Mouse (Mus musculus) embryonic facial prominence, embryonic 14.5 days (tissue): ENCODE results near the gene Fhad1. TPM values are rescaled to one million over a fixed set of nuclear protein-coding genes. Genes with fewer than 3 reads are reported as not detected.

Experiments used
- ATAC-seq: fragments of 200-750 bp; cut with Nextera tagmentation; 2 replicates; pipeline ENCODE4 v1.8.0; 2017; ENCODE audit warnings: low read depth, moderate number of reproducible peaks, moderate TSS enrichment
- DNase-seq: peaks from one replicate; pipeline ENCODE4 v3.0.0-alpha.2; 2015; ENCODE audit warnings: low spot score
- H3K27ac ChIP-seq: fragments of 300-500 bp; sonication (generic); replicated peaks from 2 replicates; pipeline ENCODE4 v1.5.1; 2014; ENCODE audit warnings: low read depth, mild to moderate bottlenecking, low read length, moderate library complexity
- H3K27me3 ChIP-seq: fragments of 300-500 bp; sonication (generic); replicated peaks from 2 replicates; pipeline ENCODE4 v1.6.1; 2014; ENCODE audit warnings: low read length; ENCODE audit not compliant: control insufficient read depth, insufficient read depth
- H3K36me3 ChIP-seq: fragments of 300-500 bp; sonication (generic); 2 replicates; pipeline ENCODE4 v1.6.1; 2014; ENCODE audit warnings: low read length, mixed read lengths; ENCODE audit not compliant: control insufficient read depth, insufficient read depth
- H3K4me1 ChIP-seq: fragments of 300-500 bp; sonication (generic); 2 replicates; pipeline ENCODE4 v1.6.1; 2014; ENCODE audit warnings: antibody characterized with exemption, low read length; ENCODE audit not compliant: control insufficient read depth, insufficient read depth
- H3K4me2 ChIP-seq: fragments of 300-500 bp; sonication (generic); 2 replicates; pipeline ENCODE4 v1.6.1; 2014; ENCODE audit warnings: low read depth, mild to moderate bottlenecking, low read length, moderate library complexity, mixed read lengths
- H3K4me3 ChIP-seq: fragments of 300-500 bp; sonication (generic); 2 replicates; pipeline ENCODE4 v1.5.1; 2014; ENCODE audit warnings: low read depth, mild to moderate bottlenecking, low read length
- H3K9ac ChIP-seq: fragments of 300-500 bp; sonication (generic); 2 replicates; pipeline ENCODE4 v1.6.1; 2014; ENCODE audit warnings: low read depth, mild to moderate bottlenecking, low read length, moderate library complexity, mixed read lengths
- H3K9me3 ChIP-seq: fragments of 300-500 bp; sonication (generic); 2 replicates; pipeline ENCODE4 v1.6.1; 2016; ENCODE audit warnings: low read length; ENCODE audit not compliant: control insufficient read depth
- WGBS: fragments of 180-500 bp; shearing (Covaris S2); extraction: QIAGEN DNeasy Blood & Tissue Kit; methylation state at CpG from one replicate; pipeline ENCODE4 v1.1.7; 2014; 5-methylcytosine and 5-hydroxymethylcytosine counted together
- polyA plus RNA-seq: library from polyadenylated mRNA; unstranded; fragments of >200 nt; fragmentation: Nextera tagmentation; extraction: Ambion mirVana; gene quantifications from 2 replicates; pipeline ENCODE4 v1.2.1, GENCODE M21; 2014

Gene Fhad1
- polyA plus RNA-seq, 1 experiment from 2014 or later: 6.8 TPM

- Histone ChIP-seq H3K36me3 (no peaks in the 10 kb centered on the region), H3K9ac (no peak overlapping the region), H3K4me2 (no peak overlapping the region), H3K4me3 (no peak overlapping the region), H3K27ac (no peak overlapping the region), H3K9me3 (no peaks in the 10 kb centered on the region), H3K4me1 (no peaks in the 10 kb centered on the region), H3K27me3 (no peaks in the 10 kb centered on the region)
- ATAC-seq: no peak
- DNase-seq: no peak
- 85% methylated on average over 7 of the region's 7 CpGs for WGBS
Observed at GRCm38 (mm10) chr4:141882858-141883257, 132.0 kb downstream of the Fhad1 start.

- H3K4me2 ChIP-seq: no peak overlapping the region
- 0 out of 2 replicates have a peak, but pooled peaks cover 7% of the 10 kb centered on the region for H3K27me3 ChIP-seq
- H3K4me1 ChIP-seq: no peaks in the 10 kb centered on the region
- no peak overlapping the region for H3K9ac ChIP-seq
- 74% methylated on average over 5 of the region's 5 CpGs for WGBS
- no peak overlapping the region for H3K27ac ChIP-seq
- no peak overlapping the region for H3K4me3 ChIP-seq
- no peak for ATAC-seq
- no peak for DNase-seq
- no peaks in the 10 kb centered on the region for H3K36me3 ChIP-seq
- no peaks in the 10 kb centered on the region for H3K9me3 ChIP-seq
Observed at GRCm38 (mm10) chr4:141881950-141882349, 132.9 kb downstream of the Fhad1 start.

GRCm38 (mm10) chr4:141881289-141881914 lies 133.5 kb downstream of the Fhad1 start:
- no peak overlapping the region for H3K27ac ChIP-seq
- H3K9ac ChIP-seq: no peak overlapping the region
- no peaks in the 10 kb centered on the region for H3K9me3 ChIP-seq
- ATAC-seq (no peak), DNase-seq (no peak)
- H3K4me1 ChIP-seq: no peaks in the 10 kb centered on the region
- H3K4me3 ChIP-seq: no peak overlapping the region
- no peaks in the 10 kb centered on the region for H3K36me3 ChIP-seq
- H3K27me3 ChIP-seq: 0 out of 2 replicates have a peak, but pooled peaks cover 7% of the 10 kb centered on the region
- H3K4me2 ChIP-seq: no peak overlapping the region
- WGBS: 58% methylated on average over 10 of the region's 10 CpGs

DNA sequence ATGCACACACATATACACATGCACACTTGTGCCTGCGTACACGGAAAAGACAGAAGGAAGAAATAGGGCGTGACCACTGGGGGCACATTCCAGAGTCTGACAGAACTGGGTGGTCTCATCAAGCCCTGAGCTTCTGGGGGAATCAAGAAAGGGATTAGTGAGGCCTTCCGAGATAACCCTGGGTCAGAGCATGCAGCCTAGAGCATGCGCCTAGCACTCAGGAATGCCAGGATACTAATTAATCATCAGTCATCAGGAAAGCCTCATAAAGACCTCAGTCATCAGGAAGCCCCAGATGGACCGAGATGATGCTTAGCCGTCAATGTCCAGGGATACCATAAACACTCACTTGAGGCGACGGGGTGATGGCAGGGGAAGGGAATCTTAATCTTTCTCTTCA lies 135.0 kb downstream of the Fhad1 start:
- no peaks in the 10 kb centered on the region for H3K36me3 ChIP-seq
- H3K4me3 ChIP-seq: no peak overlapping the region
- no peak overlapping the region for H3K27ac ChIP-seq
- no peak overlapping the region for H3K4me2 ChIP-seq
- no peak for ATAC-seq
- 0 out of 2 replicates have a peak, but pooled peaks cover 7% of the 10 kb centered on the region for H3K27me3 ChIP-seq
- H3K9ac ChIP-seq: no peak overlapping the region
- WGBS: 61% methylated on average over 9 of the region's 9 CpGs
- DNase-seq: no peak
- peaks cover 4% of the 10 kb centered on the region; the same call in 1 of the 2 replicates for H3K4me1 ChIP-seq
- H3K9me3 ChIP-seq: no peaks in the 10 kb centered on the region

- Histone ChIP-seq H3K4me1 (peaks cover 5% of the 10 kb centered on the region; the same call in 1 of the 2 replicates), H3K4me2 (no peak overlapping the region)
- 78% methylated on average over 4 of the region's 4 CpGs for WGBS
Observed at GRCm38 (mm10) chr4:141879074-141879473, 135.8 kb downstream of the Fhad1 start.

DNA sequence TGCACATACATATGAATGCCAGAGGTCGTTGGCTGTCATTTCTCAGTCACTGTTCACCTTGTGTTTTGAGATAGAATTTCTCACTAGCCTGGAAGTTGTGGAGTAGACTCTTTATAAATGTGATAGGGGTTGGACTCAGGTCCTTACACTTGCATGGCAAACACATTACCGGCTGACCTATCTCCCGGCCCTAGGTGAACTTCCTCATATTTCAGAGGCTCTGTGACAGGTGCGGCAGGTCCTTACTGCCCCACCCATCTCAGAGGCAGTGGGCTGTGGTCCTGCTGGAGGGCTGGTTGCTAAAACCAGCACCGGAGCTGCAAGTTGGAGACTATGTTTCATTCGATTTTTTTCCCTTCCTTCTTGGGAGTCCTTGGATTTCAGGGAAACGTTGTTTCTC lies 136.3 kb downstream of the Fhad1 start:
- H3K27me3 ChIP-seq: 0 out of 2 replicates have a peak, but pooled peaks cover 7% of the 10 kb centered on the region
- peaks cover 9% of the 10 kb centered on the region for H3K4me1 ChIP-seq
- ATAC-seq: no peak
- no peaks in the 10 kb centered on the region for H3K9me3 ChIP-seq
- no peak overlapping the region for H3K4me3 ChIP-seq
- H3K36me3 ChIP-seq: no peaks in the 10 kb centered on the region
- WGBS: 58% methylated on average over 7 of the region's 7 CpGs
- no peak overlapping the region for H3K27ac ChIP-seq
- no peak overlapping the region for H3K9ac ChIP-seq
- H3K4me2 ChIP-seq: no peak overlapping the region
- no peak for DNase-seq

More at GRCm38 (mm10) chr4:141879074-141879473, 135.8 kb downstream of the Fhad1 start:
- ATAC-seq: no peak
- DNase-seq: no peak
- H3K4me3 ChIP-seq: no peak overlapping the region
- no peak overlapping the region for H3K9ac ChIP-seq
- H3K27me3 ChIP-seq: 0 out of 2 replicates have a peak, but pooled peaks cover 7% of the 10 kb centered on the region
- no peaks in the 10 kb centered on the region for H3K36me3 ChIP-seq
- no peaks in the 10 kb centered on the region for H3K9me3 ChIP-seq
- no peak overlapping the region for H3K27ac ChIP-seq

DNA sequence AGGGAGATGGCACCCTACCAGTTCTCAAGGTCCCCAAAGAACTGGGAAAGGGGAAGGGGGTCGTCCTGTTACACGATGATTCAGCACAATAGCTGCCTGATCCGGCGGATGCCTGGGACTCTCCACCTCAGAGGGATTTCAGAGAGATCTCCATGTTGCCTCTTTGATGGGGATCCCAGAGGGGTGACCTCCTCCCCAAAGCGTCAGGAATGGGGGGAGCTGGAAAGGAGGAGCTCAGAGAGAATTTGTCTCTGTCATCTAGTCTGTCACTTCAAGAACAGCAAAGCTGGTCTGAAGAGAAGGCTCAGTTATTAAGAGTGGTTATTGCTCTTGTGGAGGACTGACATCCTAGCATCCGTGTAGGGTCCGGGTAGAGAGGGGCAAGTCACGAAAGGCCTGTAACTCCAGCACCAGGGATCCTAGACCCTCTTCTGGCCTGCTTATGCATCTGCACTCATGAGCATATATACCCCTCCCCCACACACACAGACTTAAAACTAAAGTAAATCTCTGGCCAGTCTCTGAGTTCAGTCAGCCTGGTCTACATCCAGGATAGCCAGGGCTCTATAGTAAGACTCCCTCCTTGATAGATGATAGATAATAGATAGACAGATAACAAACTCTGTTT lies 139.3 kb downstream of the Fhad1 start:
- peak overlapping the region; percentile 73 for H3K4me2 ChIP-seq
- H3K4me1 ChIP-seq: peaks cover 24% of the 10 kb centered on the region
- WGBS: 16% methylated on average over 8 of the region's 8 CpGs
- 0 out of 2 replicates have a peak, but pooled peaks cover 7% of the 10 kb centered on the region for H3K27me3 ChIP-seq
- ATAC-seq (0 out of 2 replicates have a peak, but pooled peaks have one; percentile 7), DNase-seq (no peak)
- H3K36me3 ChIP-seq: no peaks in the 10 kb centered on the region
- H3K27ac ChIP-seq: no peak overlapping the region
- H3K9me3 ChIP-seq: no peaks in the 10 kb centered on the region
- peak overlapping the region; percentile 85 for H3K4me3 ChIP-seq
- peak overlapping the region; percentile 83; the same call in 1 of the 2 replicates for H3K9ac ChIP-seq

GRCm38 (mm10) chr4:141874601-141875460 lies 140.1 kb downstream of the Fhad1 start, which contains the start of gene Efhd2:
Efhd2 (minus strand) TSS chr4:141874920.
- no peaks in the 10 kb centered on the region for H3K36me3 ChIP-seq
- peak within 1 kb of the TSS; percentile 83 for H3K9ac ChIP-seq
- WGBS: 0% methylated on average over 31 of the region's 73 CpGs
- H3K4me3 ChIP-seq: peak within 1 kb of the TSS; percentile 85
- no peak within 1 kb of the TSS for H3K27ac ChIP-seq
- peaks cover 24% of the 10 kb centered on the region for H3K4me1 ChIP-seq
- 0 out of 2 replicates have a peak, but pooled peaks cover 7% of the 10 kb centered on the region for H3K27me3 ChIP-seq
- DNase-seq: peak; percentile 90
- no peaks in the 10 kb centered on the region for H3K9me3 ChIP-seq
- peak within 1 kb of the TSS; percentile 73 for H3K4me2 ChIP-seq
- ATAC-seq: peak; percentile 93
